In the genomic region with DNA sequence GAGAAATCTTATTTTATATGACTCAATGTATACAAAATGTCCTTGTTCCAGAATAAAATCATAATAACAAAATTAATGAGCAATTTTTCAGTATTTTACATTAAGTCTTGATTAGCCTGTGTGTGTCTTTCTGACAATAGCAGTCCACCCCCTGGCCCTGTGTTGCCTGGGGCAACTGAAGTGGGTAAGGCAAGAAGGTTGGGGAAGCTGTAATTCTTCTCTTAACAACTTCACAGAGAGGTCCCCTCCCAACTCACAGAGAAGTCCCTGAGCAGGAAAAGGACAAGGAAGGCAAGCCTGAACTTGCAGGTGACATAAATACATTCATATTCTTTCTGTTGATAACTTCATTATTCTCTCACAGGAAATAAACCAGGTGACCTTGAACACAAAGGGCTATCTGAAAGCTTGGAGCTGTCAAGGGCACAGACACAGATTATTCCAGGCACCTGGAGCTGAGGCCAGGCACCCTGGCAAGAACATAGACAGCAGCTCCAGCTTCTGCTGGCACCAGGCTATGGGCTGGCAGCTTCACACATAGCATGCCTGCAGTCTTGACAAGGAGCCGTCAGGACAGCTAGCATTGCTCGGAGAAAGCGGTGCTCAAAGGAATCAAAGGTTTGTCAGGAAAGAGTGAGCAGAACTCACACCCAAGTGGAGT, we compare ENCODE assay signal across 11 mouse cellular contexts.
DNase-seq lines count a peak whose midpoint lies in the region; ATAC-seq and TF ChIP-seq lines count a peak whose summit lies in the region.
"Had no signal": no experiment of that assay in that cellular context is flagged by ENCODE, and none has a peak within 500 bp of the region (broad histone marks: within the 10 kb centered on the region; RNA-seq: fewer than 3 reads in every experiment).

No protein-coding gene starts in this region.

- H3K4me3 ChIP-seq in gastrocnemius, adult 2 months, result no peak overlapping the region
- H3K4me3 ChIP-seq: limb, embryonic 13.5 days; midbrain, embryonic 12.5 days had no signal

- TF ChIP-seq CTCF in gastrocnemius, adult 2 months (IDR thresholded peaks at IDR 0.05), result no peak

- DNase-seq in gastrocnemius, adult 2 months, result peak; percentile 48
- DNase-seq in gastrocnemius, postnatal 36 days, result no peak
- DNase-seq in left cerebral cortex, postnatal 4 days, result peak; percentile 60
- DNase-seq in left cerebral cortex, postnatal 14 days (ENCODE audit: low spot score in 2 of 2), result no peak
- DNase-seq in cerebellum, adult 9-10 months, result peak; percentile 79
- peak; percentile 40 for DNase-seq in heart, postnatal 4 days
- DNase-seq in embryo, embryonic 10 days (ENCODE audit: low spot score), result no peak
- DNase-seq: kidney, postnatal 36 days had no signal

- no peak overlapping the region for H3K27ac ChIP-seq in gastrocnemius, adult 2 months
- H3K27ac ChIP-seq: limb, embryonic 13.5 days; midbrain, embryonic 12.5 days had no signal

- intact Hi-C loops in gastrocnemius, adult 2 months (cut with DNase I), result no loop called here
- intact Hi-C loops in gastrocnemius, postnatal 36 days (cut with DNase I), result no loop called here
- intact Hi-C loops in left cerebral cortex, postnatal 4 days (cut with DNase I), result no loop called here
- intact Hi-C loops in left cerebral cortex, postnatal 14 days (cut with DNase I), result no loop called here

- ATAC-seq in monocyte, adult 5-6 weeks (replicated peaks; ENCODE audit: insufficient number of reproducible peaks, low FRiP score, low TSS enrichment, poor library complexity, severe bottlenecking), result no peak

Comparison
In these comparisons a context has a peak if more than half of its experiments do, and no peak if none do; other contexts are left out.
1. DNase-seq: peak in gastrocnemius, adult 2 months (single experiment), left cerebral cortex, postnatal 4 days (single experiment), cerebellum, adult 9-10 months (single experiment) and heart, postnatal 4 days (single experiment); none in gastrocnemius, postnatal 36 days (0 of 2), left cerebral cortex, postnatal 14 days (0 of 2) and embryo, embryonic 10 days (single experiment).